Mouse (Mus musculus): ENCODE data around the gene Acot13.

- TF ChIP-seq CTCF (IDR thresholded peaks at IDR 0.05; ENCODE audit: borderline replicate concordance, control insufficient read depth, extremely low read depth, insufficient read depth, low read length, poor library complexity) (no peak), POLR2A (IDR thresholded peaks at IDR 0.05; ENCODE audit: control insufficient read depth, extremely low read depth, insufficient read depth, low read length, poor library complexity) (no peak)
These were observed 11.4 kb downstream of the Acot13 start for GRCm38 (mm10) chr13:24819931-24820330.
